Mouse (Mus musculus) lung, postnatal 14 days (tissue): ENCODE measurements around the gene S100a2.
A peak's percentile ranks its signal among the peaks of the same experiment; 100 is the strongest.

Experiments used
- DNase-seq: peaks from one replicate; pipeline ENCODE4 v3.0.0; 2021

The S100a2 gene

GRCm38 (mm10) chr3:90621552-90621951 lies 31.5 kb downstream of the S100a2 start:
- DNase-seq: no peak

GRCm38 (mm10) chr3:90623435-90624071 lies 33.5 kb downstream of the S100a2 start:
- DNase-seq: peak; percentile 72

- no peak for DNase-seq
Observed at GRCm38 (mm10) chr3:90625496-90625895, 35.4 kb downstream of the S100a2 start.

GRCm38 (mm10) chr3:90626266-90627021 lies 36.4 kb downstream of the S100a2 start:
- no peak for DNase-seq

GRCm38 (mm10) chr3:90627366-90627765 lies 37.3 kb downstream of the S100a2 start:
- DNase-seq: no peak

GRCm38 (mm10) chr3:90627807-90628206 lies 37.8 kb downstream of the S100a2 start:
- no peak for DNase-seq

GRCm38 (mm10) chr3:90629298-90629697 lies 39.3 kb downstream of the S100a2 start:
- no peak for DNase-seq

GRCm38 (mm10) chr3:90631984-90632383 lies 41.9 kb downstream of the S100a2 start:
- no peak for DNase-seq

- DNase-seq: no peak
Observed at GRCm38 (mm10) chr3:90638511-90639275, 48.6 kb downstream of the S100a2 start.

- DNase-seq: peak; percentile 48
Observed at GRCm38 (mm10) chr3:90639511-90640154, 49.6 kb downstream of the S100a2 start.

GRCm38 (mm10) chr3:90640981-90641380 lies 50.9 kb downstream of the S100a2 start:
- DNase-seq: no peak
